Mouse (Mus musculus): Measurements from ENCODE around the gene Tmem223.

DNA sequence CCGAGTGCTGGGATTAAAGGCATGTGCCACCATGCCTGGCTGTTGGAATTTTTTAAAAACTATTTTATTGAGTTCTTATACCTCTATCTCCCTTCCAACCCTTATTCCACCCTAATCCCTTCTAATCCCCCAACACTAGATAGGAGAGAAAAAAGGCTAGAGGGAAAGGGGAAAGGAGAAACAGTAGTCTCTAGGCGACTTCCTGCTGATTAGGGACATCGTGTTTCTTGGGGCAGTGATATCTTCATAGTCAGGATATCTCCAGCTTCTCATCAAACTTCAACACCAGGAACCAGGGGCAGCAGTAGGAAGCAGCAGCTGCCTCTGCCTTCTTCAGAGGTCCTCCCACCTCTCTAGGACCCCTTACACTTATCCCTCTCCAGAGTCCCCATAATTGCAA, 36.5 kb upstream of the Tmem223 start:
- TF ChIP-seq POLR2A (IDR thresholded peaks at IDR 0.05; ENCODE audit: control insufficient read depth in 1 of 2, insufficient read depth in 1 of 2, low read depth in 1 of 2, low read length in 2 of 2, poor library complexity in 1 of 2) (no peak), ZC3H11A (IDR thresholded peaks at IDR 0.05; ENCODE audit: low read depth, low read length) (no peak)

Data from MEL (cell line).